ENCODE assay signal across 22 mouse cellular contexts in the genomic region with DNA sequence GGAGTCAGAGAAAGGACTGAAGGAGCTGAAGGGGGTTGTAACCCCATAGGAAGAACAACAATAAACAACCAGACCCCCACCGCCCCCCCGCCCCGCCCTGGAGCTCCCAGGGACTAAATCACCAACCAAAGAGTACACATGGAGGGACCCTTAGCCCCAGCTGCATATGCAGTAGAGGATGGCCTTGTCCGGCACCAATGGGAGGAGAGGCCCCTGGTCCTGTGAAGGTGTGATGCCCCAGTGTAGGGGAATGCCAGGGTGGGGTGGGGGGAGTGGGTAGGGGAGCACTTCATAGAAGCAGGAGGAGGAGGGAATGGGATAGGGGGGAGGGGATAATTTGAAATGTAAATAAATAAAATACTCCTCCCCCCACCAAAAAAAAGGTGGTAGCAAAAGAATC.
"Had no signal": no experiment of that assay in that cellular context is flagged by ENCODE, and none has a peak within 500 bp of the region (broad histone marks: within the 10 kb centered on the region; RNA-seq: fewer than 3 reads in every experiment).

No protein-coding gene starts in this region.

- DNase-seq: gastrocnemius, adult 2 months; gastrocnemius, postnatal 10 days; gastrocnemius, postnatal 25 days; heart, adult 18-20 months; heart, postnatal 10 days; heart, postnatal 4 days; kidney, adult 18-20 months; kidney, adult 8-10 months; kidney, postnatal 10 days; kidney, postnatal 25 days; kidney, postnatal 4 days; liver had no signal

- H3K27ac ChIP-seq: heart, embryonic 10.5 days; layer of hippocampus, adult 2 months; left cerebral cortex, adult 2 months; limb, embryonic 10.5 days; limb, embryonic 12.5 days had no signal

- H3K36me3 ChIP-seq: heart, embryonic 10.5 days had no signal

- H3K4me2 ChIP-seq: heart, embryonic 12.5 days; limb, embryonic 12.5 days; liver, embryonic 11.5 days had no signal

- H3K9ac ChIP-seq: heart, embryonic 12.5 days; limb, embryonic 12.5 days had no signal

- H3K4me3 ChIP-seq: gastrocnemius, adult 2 months; heart, embryonic 10.5 days; heart, embryonic 12.5 days; layer of hippocampus, adult 2 months; left cerebral cortex, adult 2 months; limb, embryonic 10.5 days; limb, embryonic 12.5 days had no signal

- H3K9me3 ChIP-seq: heart, embryonic 10.5 days; heart, embryonic 12.5 days; limb, embryonic 10.5 days; limb, embryonic 12.5 days had no signal

- H3K4me1 ChIP-seq: limb, embryonic 10.5 days had no signal

- ATAC-seq: forebrain, embryonic 16.5 days; inflammation-experienced regulatory T-cells, adult 6 months; intestine, postnatal 0 days had no signal

- H3K27me3 ChIP-seq: heart, embryonic 12.5 days; limb, embryonic 12.5 days had no signal
